Mouse (Mus musculus): Measurements from ENCODE around the gene Xkr8.

GRCm38 (mm10) chr4:132760296-132760695 lies 27.9 kb upstream of the Xkr8 start:
- TF ChIP-seq POLR2A (IDR thresholded peaks at IDR 0.05; ENCODE audit: borderline replicate concordance, insufficient read depth, low read length) (no peak), CTCF (IDR thresholded peaks at IDR 0.05; ENCODE audit: borderline replicate concordance, insufficient read depth, low read depth, low read length) (no peak)
